Mouse (Mus musculus): Measurements from ENCODE around the gene Mgll. TPM values are rescaled to one million over a fixed set of nuclear protein-coding genes. Genes with fewer than 3 reads are reported as not detected.
A peak's percentile ranks its signal among the peaks of the same experiment; 100 is the strongest.

The Mgll gene
- total RNA-seq, 2 experiments from 2014 or later: 162 to 172 TPM

DNA sequence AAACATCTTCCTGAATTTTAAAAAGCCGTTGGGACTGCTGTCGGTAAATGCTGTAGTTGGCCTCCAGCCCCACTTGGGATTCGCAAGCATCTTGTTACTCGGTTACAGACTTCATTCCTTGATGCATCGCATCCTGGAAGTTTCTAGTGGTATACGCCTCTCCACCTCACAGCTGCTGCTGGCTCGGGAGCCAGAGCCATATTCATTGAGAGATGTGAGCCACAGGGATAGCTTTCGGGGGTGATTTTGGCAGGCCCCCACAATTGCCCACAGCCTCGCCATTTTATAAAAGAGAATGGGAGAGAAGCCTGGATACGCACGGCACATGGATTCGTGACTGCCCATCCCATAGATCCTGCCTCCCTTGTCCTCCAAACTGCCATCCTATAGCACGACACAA lies 69.7 kb downstream of the Mgll start:
- peak in 1 of 2 experiments; percentile 37 for DNase-seq (ENCODE audit: low spot score in 2 of 2)

DNA sequence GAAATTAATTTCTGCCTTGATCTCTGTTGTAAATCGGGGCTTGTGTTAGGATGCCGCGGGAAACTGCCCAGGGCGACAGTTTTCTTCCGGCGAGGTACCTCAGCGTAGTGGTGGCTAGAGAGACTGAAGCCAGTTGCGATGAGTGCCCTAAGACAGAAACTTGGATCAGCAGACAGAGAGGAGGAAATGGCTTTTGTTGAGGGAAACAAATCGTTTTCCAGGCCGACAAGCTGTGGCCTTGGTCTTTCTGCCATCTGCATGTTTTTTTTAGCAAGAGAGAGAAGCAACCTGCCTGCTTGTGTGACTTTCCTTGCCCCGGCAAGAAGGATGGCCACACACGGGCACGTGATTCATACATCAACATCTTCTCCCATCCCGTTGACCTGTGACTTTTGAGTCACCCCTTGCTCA lies 70.4 kb downstream of the Mgll start:
- DNase-seq (ENCODE audit: low spot score in 2 of 2): no peak

DNA sequence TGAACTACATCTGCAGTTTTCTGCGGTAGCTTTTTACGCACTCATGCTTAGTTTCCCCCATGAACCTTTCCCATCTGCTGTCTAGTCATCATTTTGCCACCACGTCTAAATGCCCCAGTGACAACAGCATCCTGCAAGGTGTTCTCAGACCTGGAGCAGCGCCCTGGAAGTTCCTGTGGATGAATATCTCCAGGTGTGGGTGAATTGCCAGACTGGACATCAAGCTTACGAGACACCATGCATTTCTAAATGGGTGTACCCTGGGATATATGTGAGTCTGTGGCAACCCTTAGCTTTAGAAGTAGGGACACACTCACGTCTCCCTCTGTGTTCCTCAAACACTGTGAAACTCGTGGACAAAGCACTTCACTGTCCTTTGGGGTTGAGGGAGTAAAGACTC lies 76.0 kb downstream of the Mgll start:
- no peak for DNase-seq (ENCODE audit: low spot score in 2 of 2)

DNA sequence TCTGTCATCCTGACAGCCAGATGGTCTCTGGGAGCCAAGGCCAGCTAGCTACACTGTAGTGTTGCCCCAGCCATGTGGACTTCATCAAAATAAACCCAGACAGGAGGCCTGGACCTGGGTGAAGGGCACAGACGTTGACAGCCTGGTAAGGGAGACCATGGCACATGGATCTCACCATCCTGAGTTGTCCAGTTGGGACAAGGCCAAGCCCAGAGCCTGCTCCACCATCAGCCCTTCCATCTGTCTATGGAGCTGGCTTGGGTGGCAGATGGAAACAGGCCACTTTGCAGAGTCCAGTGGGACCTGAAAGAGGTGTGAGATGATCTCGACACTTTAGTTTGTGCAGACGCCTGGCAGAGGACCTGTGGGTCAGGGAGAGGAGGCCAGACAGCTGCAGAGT lies 76.5 kb downstream of the Mgll start:
- DNase-seq (ENCODE audit: low spot score in 2 of 2): no peak

DNA sequence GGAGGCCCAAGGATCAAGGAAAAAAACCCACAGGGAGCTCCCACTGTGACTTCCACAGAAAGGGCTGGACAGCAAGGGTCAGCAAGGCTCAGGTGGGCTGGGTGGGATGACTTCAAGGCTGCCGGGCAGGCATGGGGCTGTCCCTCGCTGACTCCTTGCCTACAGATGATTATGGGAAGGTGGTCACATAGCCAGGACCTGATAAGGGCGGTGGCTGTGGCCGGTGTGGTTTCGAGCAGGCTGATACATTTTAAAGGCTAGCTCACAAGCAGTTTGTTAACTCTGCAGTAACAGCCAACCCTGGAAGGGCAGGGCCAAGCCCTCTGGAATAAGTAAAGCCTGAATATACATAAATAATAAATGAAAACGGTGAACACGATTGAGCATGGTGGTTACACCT lies 78.8 kb downstream of the Mgll start:
- DNase-seq (ENCODE audit: low spot score in 2 of 2): no peak

DNA sequence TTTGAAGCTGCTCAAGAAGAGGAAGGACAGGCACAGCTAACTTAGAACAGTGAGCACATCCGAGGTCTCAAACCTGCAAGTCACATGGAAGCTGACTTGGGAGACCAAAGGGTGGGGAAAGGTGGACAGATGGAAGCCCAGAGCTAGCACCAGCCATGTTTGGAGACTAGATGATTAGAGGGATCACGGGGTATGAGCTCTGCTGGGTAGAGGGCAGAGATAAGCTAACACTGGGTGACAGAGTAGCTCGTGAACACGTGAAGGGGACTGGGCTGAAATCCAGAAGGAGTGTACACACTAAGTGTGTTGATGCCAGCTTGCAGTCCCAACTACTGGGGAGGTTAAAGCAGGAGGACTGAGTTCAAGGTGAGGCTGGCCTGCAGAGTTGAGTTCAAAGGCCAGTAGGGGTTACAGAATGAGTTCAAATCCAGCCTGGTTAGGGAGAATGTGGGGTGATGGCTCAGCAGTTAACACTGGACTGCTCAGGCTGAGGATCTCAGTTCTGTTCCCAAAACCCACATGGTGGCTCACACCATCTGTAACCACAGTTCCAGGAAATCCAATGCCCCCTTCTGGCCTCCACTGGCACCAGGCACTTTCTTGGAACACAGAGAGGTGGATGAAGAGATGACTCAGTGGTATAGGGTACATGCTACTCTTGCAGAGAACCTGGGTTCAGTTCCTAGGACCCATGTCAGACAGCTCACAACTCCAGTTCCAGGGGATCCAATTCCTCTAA lies 79.9 kb downstream of the Mgll start:
- DNase-seq (ENCODE audit: low spot score in 2 of 2): no peak

DNA sequence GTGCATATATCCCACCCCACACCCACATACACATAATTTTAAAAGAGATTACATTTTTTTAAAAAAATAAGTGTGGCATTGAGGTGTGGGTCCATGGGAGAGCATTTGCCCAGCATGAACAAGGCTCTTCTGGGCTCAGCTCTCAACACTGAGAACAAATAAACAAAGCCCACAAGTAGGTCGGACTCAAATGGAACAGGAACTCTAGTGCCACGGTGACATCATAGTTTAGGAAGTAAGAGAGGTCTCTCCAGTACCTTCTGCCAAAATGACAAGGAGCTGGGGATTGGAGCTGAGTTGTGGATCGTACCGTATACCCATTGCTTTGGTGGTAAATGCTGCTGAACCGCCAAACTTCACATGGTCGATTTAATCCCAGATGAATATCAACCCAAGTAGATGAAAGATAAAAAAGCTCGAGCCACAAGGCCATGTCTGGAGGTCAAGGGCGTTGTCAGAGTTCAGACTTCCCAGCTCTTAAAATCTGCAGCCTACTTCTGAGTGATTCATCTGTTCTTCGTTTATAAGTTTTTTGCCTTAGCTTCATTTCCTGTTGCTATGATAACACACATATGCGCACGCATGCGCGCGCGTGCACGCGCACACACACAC lies 80.9 kb downstream of the Mgll start:
- DNase-seq (ENCODE audit: low spot score in 2 of 2): no peak

DNA sequence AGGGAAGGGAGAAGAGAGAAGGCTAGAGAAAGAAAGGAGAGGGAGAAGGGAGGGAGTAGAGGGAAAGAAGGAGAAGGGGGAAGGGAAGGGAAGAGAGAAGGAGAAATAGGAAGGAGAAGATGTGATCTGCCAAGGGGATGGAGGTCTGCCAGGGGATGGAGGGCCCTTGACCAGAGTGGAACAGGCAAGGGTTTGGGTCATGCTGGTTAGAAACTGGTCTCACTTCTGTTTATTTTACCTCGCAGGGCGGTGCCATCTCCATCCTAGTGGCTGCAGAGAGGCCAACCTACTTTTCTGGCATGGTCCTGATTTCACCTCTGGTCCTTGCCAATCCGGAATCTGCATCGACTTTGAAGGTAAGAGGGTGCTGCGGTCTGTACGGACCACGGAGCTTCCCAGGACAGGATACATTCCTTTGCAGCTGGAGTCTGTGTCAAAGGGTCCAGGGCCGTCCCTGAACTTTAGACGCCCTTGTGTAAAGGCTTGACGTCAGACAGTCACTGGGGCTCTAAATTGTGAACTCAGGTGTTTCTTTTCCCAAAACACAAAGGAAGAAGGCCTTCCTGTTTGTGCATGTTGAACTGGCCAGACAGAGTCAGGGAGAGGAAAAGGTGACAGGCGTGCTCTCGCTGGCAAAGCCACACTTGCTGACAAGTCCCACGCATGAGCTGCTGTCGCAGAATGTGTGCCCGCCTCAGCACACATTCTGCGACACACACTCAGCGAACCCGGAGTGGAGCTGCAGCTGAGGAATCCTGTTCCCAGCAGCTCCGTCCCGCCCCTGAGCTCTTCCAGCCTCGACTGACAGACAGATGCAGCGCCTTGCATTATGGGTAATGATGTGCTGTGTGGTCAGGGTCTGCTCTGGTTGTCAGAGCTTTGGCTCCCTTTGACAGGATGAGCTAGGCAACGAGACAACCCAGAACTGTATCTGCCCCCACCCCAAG lies 85.2 kb downstream of the Mgll start:
- peak in 1 of 2 experiments; percentile 42 for DNase-seq (ENCODE audit: low spot score in 2 of 2)

DNA sequence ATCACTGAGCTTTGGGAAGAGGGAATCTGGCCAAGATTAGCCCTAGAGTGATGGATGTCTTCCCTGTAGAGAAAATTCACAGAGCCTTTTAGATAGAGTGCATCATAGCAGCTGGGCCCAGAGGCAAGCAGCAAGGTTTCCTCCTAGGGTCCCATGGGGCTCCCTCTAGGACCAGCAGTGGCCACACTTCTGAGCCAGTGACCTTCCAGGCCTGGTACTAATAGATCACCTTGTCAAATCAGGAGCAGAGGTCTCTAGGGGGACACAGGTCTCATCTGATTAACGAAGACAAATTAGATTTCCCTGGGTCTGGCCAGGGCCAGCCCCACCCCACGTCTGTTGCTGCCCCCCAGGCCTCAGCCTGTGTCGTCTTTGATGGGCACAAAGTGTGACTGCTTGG lies 86.1 kb downstream of the Mgll start:
- DNase-seq (ENCODE audit: low spot score in 2 of 2): no peak

DNA sequence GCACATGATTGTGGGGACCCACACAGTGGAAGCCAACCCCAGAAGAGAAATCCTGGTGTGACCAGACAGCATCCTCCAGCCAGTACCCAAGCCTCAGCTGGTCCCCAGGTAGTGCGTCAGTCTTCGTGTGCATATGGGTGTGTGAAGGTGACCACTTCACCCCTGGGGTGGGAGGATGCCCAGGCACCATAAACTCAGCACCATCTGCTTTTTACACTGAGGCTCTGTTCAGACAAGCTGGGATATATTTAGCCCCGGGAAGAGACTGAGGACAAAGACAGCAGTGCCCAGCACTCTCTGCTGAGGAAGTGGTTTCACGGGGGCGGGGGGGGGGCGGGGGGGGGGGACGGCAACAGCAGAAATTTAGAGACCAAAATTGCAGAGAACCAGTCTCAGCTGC lies 87.2 kb downstream of the Mgll start:
- no peak for DNase-seq (ENCODE audit: low spot score in 2 of 2)

DNA sequence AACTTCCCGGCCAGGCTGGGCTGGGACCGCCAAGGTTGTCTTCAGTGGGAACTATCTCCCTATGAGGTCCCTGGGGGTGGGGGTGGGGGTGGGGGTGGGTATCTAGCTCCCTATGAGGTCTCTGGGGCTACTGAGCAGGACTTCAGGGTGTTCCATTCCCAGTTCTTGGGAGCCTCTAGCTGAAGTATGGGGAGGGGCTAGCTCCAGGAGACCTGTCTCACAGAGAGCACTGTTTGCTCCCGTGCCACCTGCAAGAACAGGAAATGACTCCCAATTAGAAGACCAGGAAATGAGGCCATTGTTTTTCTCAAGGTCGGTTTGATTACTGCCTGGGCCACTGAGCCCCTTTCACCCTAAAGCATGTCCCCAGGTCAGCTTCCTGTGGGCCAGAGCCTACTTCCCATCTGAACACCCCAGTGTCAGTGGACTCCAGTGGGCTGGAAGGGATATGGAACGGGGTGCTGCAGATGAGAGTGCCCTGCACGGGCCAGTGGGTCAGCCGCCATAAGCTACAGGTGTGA lies 87.7 kb downstream of the Mgll start:
- DNase-seq (ENCODE audit: low spot score in 2 of 2): no peak

DNA sequence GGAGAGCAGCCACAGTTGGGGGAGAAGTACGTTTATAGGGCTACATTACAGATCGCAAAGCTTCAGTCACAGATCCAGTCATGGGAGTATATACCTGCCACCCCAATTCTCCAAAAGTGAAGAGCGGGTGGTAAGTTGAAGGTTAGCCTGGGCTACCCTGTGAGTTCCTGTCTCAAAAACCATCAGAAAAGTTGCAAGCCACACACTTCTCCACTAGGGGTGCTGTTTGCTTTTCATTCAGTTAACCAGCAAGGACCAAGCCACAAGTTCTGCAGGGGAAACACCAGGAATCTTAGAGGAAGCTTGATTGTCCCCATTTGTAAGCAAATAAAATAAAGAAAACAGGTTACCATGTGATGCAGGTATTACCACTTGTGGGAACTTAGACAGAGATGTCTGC lies 88.7 kb downstream of the Mgll start:
- peak in 1 of 2 experiments; percentile 53 for DNase-seq (ENCODE audit: low spot score in 2 of 2)

DNA sequence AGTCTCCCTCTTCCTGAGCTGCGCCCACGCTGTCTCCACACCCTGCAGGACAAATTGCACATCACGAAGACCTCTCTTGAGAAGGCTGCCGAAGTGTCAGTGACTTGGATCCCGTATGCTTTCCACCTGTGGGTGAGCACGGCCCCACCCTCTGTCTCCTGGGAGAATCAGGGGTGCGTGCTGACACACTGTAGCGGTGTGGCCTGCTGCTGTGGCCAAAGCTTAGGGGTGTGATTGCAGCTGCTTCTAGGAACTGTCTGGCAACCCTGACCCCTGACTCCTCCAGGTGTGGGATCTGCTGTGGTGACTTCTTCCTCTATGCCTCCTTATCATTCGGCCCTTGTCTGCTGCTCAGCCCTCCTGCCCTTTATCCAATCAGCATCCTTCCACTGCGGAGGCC lies 89.6 kb downstream of the Mgll start:
- DNase-seq (ENCODE audit: low spot score in 2 of 2): no peak

DNA sequence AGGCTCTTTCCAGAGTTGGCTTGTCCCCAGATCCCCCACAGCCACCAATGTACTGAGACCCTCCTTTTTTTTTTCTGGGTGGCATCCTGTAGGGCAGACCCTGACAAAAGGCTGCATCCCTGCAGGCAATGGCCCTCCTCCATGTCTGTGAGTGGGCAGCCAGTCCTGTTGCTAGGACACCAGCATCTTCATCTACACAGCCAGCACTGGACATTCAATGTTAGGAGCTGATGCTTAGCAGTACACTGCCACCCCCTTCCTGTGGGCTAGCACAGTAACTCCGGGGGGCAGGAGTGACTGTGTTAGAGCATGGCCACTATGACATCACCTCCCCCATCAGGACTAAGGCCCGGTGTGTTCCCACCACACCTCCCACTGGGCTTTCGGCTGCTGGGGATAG lies 90.8 kb downstream of the Mgll start:
- DNase-seq (ENCODE audit: low spot score in 2 of 2): no peak

DNA sequence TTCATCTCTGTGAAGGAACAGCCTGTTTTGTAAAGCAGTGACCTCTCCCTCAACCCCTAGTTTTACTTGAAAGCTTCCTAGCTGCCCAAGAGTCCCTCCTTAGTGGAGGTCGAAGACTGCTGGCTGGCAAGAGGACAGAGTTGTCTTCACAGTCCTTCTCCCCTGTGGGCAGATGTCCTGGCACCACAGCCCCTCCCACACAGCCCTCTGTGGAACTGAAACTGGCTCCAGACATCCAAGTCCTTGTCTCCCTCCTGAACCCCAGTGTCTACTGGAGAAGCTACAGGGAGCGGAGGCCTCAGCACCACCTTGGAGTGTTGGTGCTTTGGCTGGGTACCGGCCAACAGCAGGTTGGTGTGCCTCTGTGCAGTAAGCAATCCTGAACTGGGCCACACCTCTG lies 91.3 kb downstream of the Mgll start:
- no peak for DNase-seq (ENCODE audit: low spot score in 2 of 2)

DNA sequence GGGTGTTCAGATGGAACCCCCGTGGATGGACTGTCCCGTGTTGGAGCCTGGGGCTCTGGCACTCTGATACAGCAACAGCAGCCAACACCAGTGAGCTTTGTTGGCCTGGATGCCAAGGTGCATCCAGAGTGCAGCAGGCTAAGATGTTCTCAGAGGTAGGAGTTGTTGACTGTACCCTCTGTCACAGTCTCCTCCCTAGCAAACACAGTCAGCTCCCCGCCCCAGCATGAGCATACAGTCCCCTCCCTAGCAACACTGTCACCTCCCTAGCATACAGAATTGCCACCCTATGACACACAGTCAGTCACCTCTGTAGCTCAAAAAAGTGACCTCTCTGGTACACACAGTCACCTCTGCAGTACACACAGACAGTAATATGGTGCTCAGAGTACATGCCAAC lies 92.7 kb downstream of the Mgll start:
- no peak for DNase-seq (ENCODE audit: low spot score in 2 of 2)

DNA sequence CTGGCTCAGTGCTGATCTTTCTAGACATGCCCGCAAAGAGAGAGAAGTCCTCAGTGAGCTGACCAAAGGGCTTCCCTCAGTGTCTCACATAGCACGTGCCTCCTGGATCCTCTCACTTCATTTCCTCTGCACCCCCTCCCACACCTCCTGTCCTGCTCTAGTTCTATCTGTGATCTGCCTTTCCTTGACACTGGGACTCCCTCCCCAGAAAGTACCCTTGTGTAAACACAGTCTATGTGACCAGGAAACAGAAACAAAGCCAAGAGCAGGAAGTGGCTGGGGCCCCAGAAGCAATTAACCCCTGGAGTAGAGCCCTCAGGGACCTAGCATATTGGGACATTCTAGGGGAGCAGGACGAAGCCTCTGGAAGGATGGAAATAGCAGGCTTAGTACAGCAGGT lies 96.6 kb downstream of the Mgll start:
- no peak for DNase-seq (ENCODE audit: low spot score in 2 of 2)

DNA sequence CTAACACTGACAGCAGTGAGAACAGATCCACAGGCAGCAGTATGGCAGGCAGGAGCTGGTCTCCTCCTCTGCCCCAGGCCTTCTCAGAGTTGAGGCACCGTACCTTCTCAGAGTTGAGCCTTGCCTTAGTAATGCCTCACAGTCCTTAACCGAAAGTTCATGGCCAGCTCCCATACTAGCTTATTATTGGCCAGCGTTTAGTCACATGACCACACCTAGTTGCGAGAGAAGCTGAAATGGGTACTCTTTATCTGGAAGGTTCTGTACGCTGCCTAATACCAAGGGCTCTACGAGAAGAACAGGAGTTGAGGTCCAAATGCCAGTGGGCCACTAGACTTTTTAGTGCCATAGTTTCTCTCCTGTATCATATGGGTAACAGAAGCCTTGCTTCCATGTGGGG lies 97.1 kb downstream of the Mgll start:
- no peak for DNase-seq (ENCODE audit: low spot score in 2 of 2)

DNA sequence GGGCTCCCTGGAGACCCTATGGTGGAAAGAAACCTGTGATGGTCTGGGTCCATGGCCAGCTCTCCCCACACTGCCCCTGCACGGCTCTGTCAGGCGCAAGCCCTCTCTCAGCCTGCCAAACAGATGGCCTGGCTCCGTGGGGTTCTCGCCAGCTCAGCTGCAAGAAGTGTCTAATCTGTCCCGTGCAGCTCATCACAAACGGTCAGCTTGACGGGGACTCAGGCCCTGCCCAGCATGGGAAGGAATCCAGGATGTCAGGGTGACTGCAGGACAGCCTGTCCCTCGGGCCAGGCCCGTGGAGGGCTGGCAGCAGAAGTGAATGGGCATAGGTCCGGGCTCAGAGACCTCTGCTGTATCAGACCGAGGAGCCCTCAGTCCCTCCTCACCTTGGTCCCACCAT lies 97.7 kb downstream of the Mgll start:
- no peak for DNase-seq (ENCODE audit: low spot score in 2 of 2)

DNA sequence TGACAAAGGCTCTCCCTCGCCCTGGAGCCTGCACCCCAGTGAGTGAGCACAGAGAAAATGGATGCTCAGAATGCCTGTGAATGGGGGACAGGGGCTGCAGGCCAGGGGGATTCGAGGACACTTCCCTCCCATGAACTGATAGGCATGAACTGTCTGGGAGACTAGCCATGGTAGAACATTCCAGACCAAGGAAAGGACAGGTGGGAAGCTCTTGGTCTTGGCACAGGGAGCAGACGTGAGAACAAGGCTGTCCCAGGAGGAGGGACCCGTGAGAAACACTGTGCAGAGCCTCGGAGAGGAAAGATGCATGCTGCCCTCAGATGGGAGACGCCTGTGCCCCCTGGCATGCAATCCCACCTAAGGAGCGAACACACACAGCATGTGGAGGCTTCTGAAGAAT lies 100.0 kb downstream of the Mgll start:
- DNase-seq (ENCODE audit: low spot score in 2 of 2): no peak

DNA sequence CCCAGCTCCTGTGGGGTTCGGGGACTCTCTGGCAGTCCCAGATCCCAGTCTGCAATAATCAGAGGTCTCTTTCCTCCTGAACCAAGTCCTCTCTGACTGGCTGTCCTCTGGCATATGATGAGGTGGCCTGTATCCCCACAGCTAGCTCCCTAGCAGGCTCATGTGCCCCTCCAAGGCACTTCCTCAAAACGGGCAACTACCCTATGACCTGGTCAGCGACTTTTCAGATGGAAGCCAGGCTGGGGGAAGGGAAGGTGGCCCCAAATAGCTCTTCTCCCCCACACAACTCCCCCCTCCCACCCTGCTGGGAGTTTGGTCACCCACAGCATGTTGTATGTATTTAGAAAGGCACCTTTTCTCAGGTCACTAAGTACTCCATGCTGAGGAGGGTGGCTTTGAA lies 101.9 kb downstream of the Mgll start:
- no peak for DNase-seq (ENCODE audit: low spot score in 2 of 2)

DNA sequence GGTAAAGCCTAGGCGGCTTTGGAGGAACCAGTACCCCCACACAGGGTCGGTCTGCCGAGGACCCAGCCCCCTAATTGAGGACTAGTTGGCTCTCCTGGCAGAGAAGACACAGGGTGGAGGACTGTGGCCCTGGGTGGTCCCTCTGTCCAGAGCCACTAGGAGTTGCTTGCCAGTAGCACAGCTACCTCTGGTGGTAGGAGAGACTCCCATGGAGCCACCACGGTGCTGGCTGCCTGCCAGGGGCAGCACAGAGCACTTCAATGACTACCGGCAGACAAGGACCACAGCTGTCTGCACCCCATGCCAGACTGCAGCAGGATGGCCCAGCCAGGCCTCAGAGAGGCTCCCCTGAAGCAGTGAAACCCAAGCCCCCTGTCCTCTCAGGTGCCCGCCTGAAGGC lies 102.3 kb downstream of the Mgll start:
- peak in 1 of 2 experiments; percentile 47 for DNase-seq (ENCODE audit: low spot score in 2 of 2)
